Mouse (Mus musculus) cortical plate, adult 2 months (tissue): ENCODE data around the gene Inpp5a.

Experiments
- CTCF ChIP-seq: fragments of 200-500 bp; IDR thresholded peaks from 2 replicates; pipeline ENCODE4 v1.5.1; 2011; ENCODE audit warnings: mild to moderate bottlenecking, control low read depth, low read length; ENCODE audit not compliant: insufficient read depth; ENCODE audit errors: extremely low read depth
- POLR2A ChIP-seq: fragments of 200-500 bp; IDR thresholded peaks from 2 replicates; pipeline ENCODE4 v1.6.1; 2011; ENCODE audit warnings: mild to moderate bottlenecking, low read length, control low read depth; ENCODE audit not compliant: insufficient read depth; ENCODE audit errors: extremely low read depth

DNA sequence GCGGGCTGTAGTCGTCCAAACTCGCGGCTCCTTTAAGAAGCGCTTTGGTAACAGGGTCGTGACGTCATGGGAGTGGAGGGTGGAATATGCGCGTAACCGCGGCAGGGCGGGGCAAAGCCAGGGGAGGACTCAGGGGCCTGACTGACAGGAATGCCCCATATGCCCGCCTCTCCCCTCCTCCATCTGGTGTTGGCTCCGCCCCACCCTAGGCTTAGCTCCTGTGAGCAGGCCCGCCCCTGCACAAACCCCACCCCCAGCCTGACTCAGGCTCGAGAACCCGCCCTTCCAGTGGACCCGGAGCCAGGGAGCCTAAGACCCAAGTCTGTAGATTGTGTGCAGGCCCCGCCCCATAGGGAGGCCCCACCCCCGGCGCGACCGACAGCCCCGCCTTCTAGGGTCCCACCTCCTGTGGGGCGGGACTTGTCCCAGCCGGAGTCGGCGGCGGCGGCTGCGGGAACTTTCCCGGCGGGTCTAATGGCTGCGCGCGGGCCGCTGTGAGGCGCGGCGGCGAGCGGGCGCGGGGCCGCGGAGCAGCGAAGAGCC is at the start of gene Inpp5a:
- TF ChIP-seq CTCF = no peak
- peak; percentile 66; the same call in 1 of the 2 replicates for TF ChIP-seq POLR2A
